Mouse (Mus musculus): ENCODE results near the gene Acin1. TPM values are rescaled to one million over a fixed set of nuclear protein-coding genes. Genes with fewer than 3 reads are reported as not detected.

The Acin1 gene
- polyA plus RNA-seq, 1 experiment from 2014 or later, result 109 TPM

GRCm38 (mm10) chr14:54605752-54606321, 80.9 kb downstream of the Acin1 start, which contains the start of gene 4931414P19Rik:
Gene 4931414P19Rik (minus strand): TSS chr14:54605993.
- peak within 1 kb of the TSS; percentile 84; the same call in 1 of the 2 replicates for H3K27ac ChIP-seq (ENCODE audit: low read depth, low read length)
- peak within 1 kb of the TSS; percentile 78 for H3K9ac ChIP-seq (ENCODE audit: low read depth, low read length)
- no peaks in the 10 kb centered on the region for H3K27me3 ChIP-seq (replicated peaks; ENCODE audit: control insufficient read depth, insufficient read depth, low read length)
- DNase-seq (ENCODE audit: low spot score) (peak; percentile 82), ATAC-seq (replicated peaks; ENCODE audit: low FRiP score) (peak; percentile 51)
- peak within 1 kb of the TSS; percentile 61 for H3K4me3 ChIP-seq (ENCODE audit: low read depth, low read length)
- H3K9me3 ChIP-seq (ENCODE audit: control insufficient read depth, low read length), result no peaks in the 10 kb centered on the region
- WGBS, result under 1% methylated on average over 36 of the region's 39 CpGs
- no peaks in the 10 kb centered on the region for H3K36me3 ChIP-seq (ENCODE audit: control insufficient read depth, insufficient read depth, low read length)
- H3K4me2 ChIP-seq, result peak within 1 kb of the TSS; percentile 76
- peaks cover 17% of the 10 kb centered on the region for H3K4me1 ChIP-seq (replicated peaks; ENCODE audit: control insufficient read depth, insufficient read depth, low read length)

GRCm38 (mm10) chr14:54603686-54604085, 83.0 kb downstream of the Acin1 start:
- H3K9ac ChIP-seq (ENCODE audit: low read depth, low read length), result peak overlapping the region; percentile 92
- DNase-seq (ENCODE audit: low spot score), result no peak
- peaks cover 17% of the 10 kb centered on the region for H3K4me1 ChIP-seq (replicated peaks; ENCODE audit: control insufficient read depth, insufficient read depth, low read length)
- H3K4me2 ChIP-seq, result peak overlapping the region; percentile 72
- no peaks in the 10 kb centered on the region for H3K27me3 ChIP-seq (replicated peaks; ENCODE audit: control insufficient read depth, insufficient read depth, low read length)
- H3K27ac ChIP-seq (ENCODE audit: low read depth, low read length), result peak overlapping the region; percentile 95
- no peaks in the 10 kb centered on the region; the same call in 1 of the 2 replicates for H3K36me3 ChIP-seq (ENCODE audit: control insufficient read depth, insufficient read depth, low read length)
- peak overlapping the region; percentile 73 for H3K4me3 ChIP-seq (ENCODE audit: low read depth, low read length)
- no peak for ATAC-seq (replicated peaks; ENCODE audit: low FRiP score)
- H3K9me3 ChIP-seq (ENCODE audit: control insufficient read depth, low read length), result no peaks in the 10 kb centered on the region
- 84% methylated on average over 8 of the region's 8 CpGs for WGBS

GRCm38 (mm10) chr14:54603038-54603654, 83.6 kb downstream of the Acin1 start:
- Histone ChIP-seq H3K4me2 (peak overlapping the region; percentile 72), H3K36me3 (ENCODE audit: control insufficient read depth, insufficient read depth, low read length) (no peaks in the 10 kb centered on the region; the same call in 1 of the 2 replicates), H3K9ac (ENCODE audit: low read depth, low read length) (peak overlapping the region; percentile 92), H3K4me3 (ENCODE audit: low read depth, low read length) (peak overlapping the region; percentile 73), H3K27me3 (replicated peaks; ENCODE audit: control insufficient read depth, insufficient read depth, low read length) (no peaks in the 10 kb centered on the region), H3K9me3 (ENCODE audit: control insufficient read depth, low read length) (no peaks in the 10 kb centered on the region), H3K4me1 (replicated peaks; ENCODE audit: control insufficient read depth, insufficient read depth, low read length) (peaks cover 17% of the 10 kb centered on the region), H3K27ac (ENCODE audit: low read depth, low read length) (peak overlapping the region; percentile 95)
- peak; percentile 88 for DNase-seq (ENCODE audit: low spot score)
- WGBS, result under 1% methylated on average over 46 of the region's 46 CpGs
- peak; percentile 98 for ATAC-seq (replicated peaks; ENCODE audit: low FRiP score)

GRCm38 (mm10) chr14:54602613-54603012, 84.1 kb downstream of the Acin1 start:
- Histone ChIP-seq H3K4me2 (peak overlapping the region; percentile 72), H3K9ac (ENCODE audit: low read depth, low read length) (peak overlapping the region; percentile 92), H3K27me3 (replicated peaks; ENCODE audit: control insufficient read depth, insufficient read depth, low read length) (no peaks in the 10 kb centered on the region), H3K36me3 (ENCODE audit: control insufficient read depth, insufficient read depth, low read length) (no peaks in the 10 kb centered on the region; the same call in 1 of the 2 replicates), H3K4me1 (replicated peaks; ENCODE audit: control insufficient read depth, insufficient read depth, low read length) (peaks cover 17% of the 10 kb centered on the region), H3K27ac (ENCODE audit: low read depth, low read length) (peak overlapping the region; percentile 95), H3K4me3 (ENCODE audit: low read depth, low read length) (peak overlapping the region; percentile 73), H3K9me3 (ENCODE audit: control insufficient read depth, low read length) (no peaks in the 10 kb centered on the region)
- ATAC-seq (replicated peaks; ENCODE audit: low FRiP score), result peak; percentile 2; the same call in 1 of the 2 replicates
- DNase-seq (ENCODE audit: low spot score), result no peak
- WGBS, result 40% methylated on average over 4 of the region's 4 CpGs

GRCm38 (mm10) chr14:54601601-54602000, 85.1 kb downstream of the Acin1 start:
- Histone ChIP-seq H3K36me3 (ENCODE audit: control insufficient read depth, insufficient read depth, low read length) (no peaks in the 10 kb centered on the region; the same call in 1 of the 2 replicates), H3K4me2 (no peak overlapping the region), H3K27me3 (replicated peaks; ENCODE audit: control insufficient read depth, insufficient read depth, low read length) (no peaks in the 10 kb centered on the region), H3K9me3 (ENCODE audit: control insufficient read depth, low read length) (no peaks in the 10 kb centered on the region), H3K9ac (ENCODE audit: low read depth, low read length) (no peak overlapping the region), H3K4me1 (replicated peaks; ENCODE audit: control insufficient read depth, insufficient read depth, low read length) (peaks cover 17% of the 10 kb centered on the region), H3K4me3 (ENCODE audit: low read depth, low read length) (no peak overlapping the region), H3K27ac (ENCODE audit: low read depth, low read length) (no peak overlapping the region)
- no peak for DNase-seq (ENCODE audit: low spot score)
- WGBS, result 84% methylated on average over 2 of the region's 2 CpGs
- ATAC-seq (replicated peaks; ENCODE audit: low FRiP score), result no peak

- DNase-seq (ENCODE audit: low spot score) (no peak), ATAC-seq (replicated peaks; ENCODE audit: low FRiP score) (no peak)
- Histone ChIP-seq H3K4me1 (replicated peaks; ENCODE audit: control insufficient read depth, insufficient read depth, low read length) (peaks cover 7% of the 10 kb centered on the region), H3K27ac (ENCODE audit: low read depth, low read length) (no peak overlapping the region), H3K4me3 (ENCODE audit: low read depth, low read length) (no peak overlapping the region), H3K9me3 (ENCODE audit: control insufficient read depth, low read length) (no peaks in the 10 kb centered on the region), H3K9ac (ENCODE audit: low read depth, low read length) (no peak overlapping the region), H3K27me3 (replicated peaks; ENCODE audit: control insufficient read depth, insufficient read depth, low read length) (no peaks in the 10 kb centered on the region), H3K4me2 (no peak overlapping the region), H3K36me3 (ENCODE audit: control insufficient read depth, insufficient read depth, low read length) (no peaks in the 10 kb centered on the region; the same call in 1 of the 2 replicates)
- WGBS, result 63% methylated on average over 7 of the region's 7 CpGs
Observed at GRCm38 (mm10) chr14:54597084-54597483, 89.6 kb downstream of the Acin1 start.

GRCm38 (mm10) chr14:54594631-54595414, 91.9 kb downstream of the Acin1 start:
- Histone ChIP-seq H3K4me2 (no peak overlapping the region), H3K27ac (ENCODE audit: low read depth, low read length) (no peak overlapping the region), H3K9me3 (ENCODE audit: control insufficient read depth, low read length) (no peaks in the 10 kb centered on the region), H3K9ac (ENCODE audit: low read depth, low read length) (no peak overlapping the region), H3K36me3 (ENCODE audit: control insufficient read depth, insufficient read depth, low read length) (no peaks in the 10 kb centered on the region; the same call in 1 of the 2 replicates), H3K4me3 (ENCODE audit: low read depth, low read length) (no peak overlapping the region), H3K27me3 (replicated peaks; ENCODE audit: control insufficient read depth, insufficient read depth, low read length) (no peaks in the 10 kb centered on the region), H3K4me1 (replicated peaks; ENCODE audit: control insufficient read depth, insufficient read depth, low read length) (peaks cover 3% of the 10 kb centered on the region; the same call in 1 of the 2 replicates)
- 70% methylated on average over 27 of the region's 28 CpGs for WGBS
- ATAC-seq (replicated peaks; ENCODE audit: low FRiP score) (no peak), DNase-seq (ENCODE audit: low spot score) (no peak)

GRCm38 (mm10) chr14:54594055-54594454, 92.7 kb downstream of the Acin1 start:
- peaks cover 3% of the 10 kb centered on the region; the same call in 1 of the 2 replicates for H3K4me1 ChIP-seq (replicated peaks; ENCODE audit: control insufficient read depth, insufficient read depth, low read length)
- H3K9me3 ChIP-seq (ENCODE audit: control insufficient read depth, low read length), result no peaks in the 10 kb centered on the region
- H3K9ac ChIP-seq (ENCODE audit: low read depth, low read length), result no peak overlapping the region
- no peak overlapping the region for H3K27ac ChIP-seq (ENCODE audit: low read depth, low read length)
- no peak for ATAC-seq (replicated peaks; ENCODE audit: low FRiP score)
- no peaks in the 10 kb centered on the region; the same call in 1 of the 2 replicates for H3K36me3 ChIP-seq (ENCODE audit: control insufficient read depth, insufficient read depth, low read length)
- H3K4me3 ChIP-seq (ENCODE audit: low read depth, low read length), result no peak overlapping the region
- no peaks in the 10 kb centered on the region for H3K27me3 ChIP-seq (replicated peaks; ENCODE audit: control insufficient read depth, insufficient read depth, low read length)
- WGBS, result 87% methylated on average over 3 of the region's 3 CpGs
- no peak overlapping the region for H3K4me2 ChIP-seq
- no peak for DNase-seq (ENCODE audit: low spot score)

Data from liver, embryonic 11.5 days (tissue).